Mouse (Mus musculus) liver, embryonic 11.5 days (tissue): ENCODE measurements around the gene Tmem248. TPM values are rescaled to one million over a fixed set of nuclear protein-coding genes. Genes with fewer than 3 reads are reported as not detected.

Experiments used
- ATAC-seq: fragments of 200-750 bp; cut with Nextera tagmentation; replicated peaks from 2 replicates; pipeline ENCODE4 v1.8.0; 2017; ENCODE audit warnings: moderate number of reproducible peaks, mild to moderate bottlenecking, moderate TSS enrichment, moderate library complexity; ENCODE audit not compliant: low FRiP score
- DNase-seq: peaks from one replicate; pipeline ENCODE4 v3.0.0-alpha.2; 2017; ENCODE audit warnings: low spot score
- H3K27ac ChIP-seq: fragments of 300-500 bp; sonication (generic); 2 replicates; pipeline ENCODE4 v1.5.1; 2014; ENCODE audit warnings: mild to moderate bottlenecking, low read depth, low read length, control low read depth
- H3K27me3 ChIP-seq: fragments of 300-500 bp; sonication (generic); replicated peaks from 2 replicates; pipeline ENCODE4 v1.6.1; 2014; ENCODE audit warnings: low read length, mixed read lengths; ENCODE audit not compliant: control insufficient read depth, insufficient read depth
- H3K36me3 ChIP-seq: fragments of 300-500 bp; sonication (generic); 2 replicates; pipeline ENCODE4 v1.6.1; 2014; ENCODE audit warnings: mild to moderate bottlenecking, low read length, moderate library complexity, mixed read lengths; ENCODE audit not compliant: control insufficient read depth, insufficient read depth
- H3K4me1 ChIP-seq: fragments of 300-500 bp; sonication (generic); replicated peaks from 2 replicates; pipeline ENCODE4 v1.6.1; 2014; ENCODE audit warnings: low read length, mixed read lengths; ENCODE audit not compliant: control insufficient read depth, insufficient read depth
- H3K4me2 ChIP-seq: fragments of 300-500 bp; sonication (generic); 2 replicates; pipeline ENCODE4 v1.6.1; 2014; ENCODE audit warnings: mild to moderate bottlenecking, control low read depth, moderate library complexity
- H3K4me3 ChIP-seq: fragments of 300-500 bp; sonication (generic); 2 replicates; pipeline ENCODE4 v1.5.1; 2014; ENCODE audit warnings: low read depth, low read length, control low read depth
- H3K9ac ChIP-seq: fragments of 300-500 bp; sonication (generic); 2 replicates; pipeline ENCODE4 v1.6.1; 2014; ENCODE audit warnings: low read depth, low read length, control low read depth
- H3K9me3 ChIP-seq: fragments of 300-500 bp; sonication (generic); 2 replicates; pipeline ENCODE4 v1.6.1; 2016; ENCODE audit warnings: low read length, inconsistent platforms, mixed read lengths; ENCODE audit not compliant: control insufficient read depth
- WGBS: fragments of 180-500 bp; shearing (Covaris S2); extraction: QIAGEN DNeasy Blood & Tissue Kit; methylation state at CpG from one replicate; pipeline ENCODE4 v1.1.7; 2014; 5-methylcytosine and 5-hydroxymethylcytosine counted together
- polyA plus RNA-seq: library from polyadenylated mRNA; unstranded; fragments of >200 nt; fragmentation: Nextera tagmentation; extraction: Ambion mirVana; gene quantifications from 2 replicates; pipeline ENCODE4 v1.2.1, GENCODE M21; 2014

The Tmem248 gene
- polyA plus RNA-seq, 1 experiment from 2014 or later: 49.0 TPM

GRCm38 (mm10) chr5:130257303-130257702 is 40.4 kb downstream of the Tmem248 start:
- Histone ChIP-seq H3K4me2 (peak overlapping the region; percentile 71), H3K4me1 (peaks cover 10% of the 10 kb centered on the region; the same call in 1 of the 2 replicates), H3K27ac (peak overlapping the region; percentile 54; the same call in 1 of the 2 replicates), H3K9ac (peak overlapping the region; percentile 68), H3K9me3 (no peaks in the 10 kb centered on the region), H3K27me3 (no peaks in the 10 kb centered on the region), H3K4me3 (peak overlapping the region; percentile 77), H3K36me3 (peaks cover 6% of the 10 kb centered on the region)
- 5% methylated on average over 8 of the region's 8 CpGs for WGBS
- DNase-seq (no peak), ATAC-seq (no peak)

GRCm38 (mm10) chr5:130263454-130263853 is 46.6 kb downstream of the Tmem248 start:
- WGBS: 78% methylated on average over 11 of the region's 11 CpGs
- ATAC-seq (no peak), DNase-seq (no peak)
- Histone ChIP-seq H3K36me3 (peaks cover 29% of the 10 kb centered on the region), H3K9me3 (no peaks in the 10 kb centered on the region), H3K27me3 (no peaks in the 10 kb centered on the region), H3K4me3 (no peak overlapping the region), H3K27ac (no peak overlapping the region), H3K4me1 (no peaks in the 10 kb centered on the region; the same call in 1 of the 2 replicates), H3K4me2 (no peak overlapping the region), H3K9ac (no peak overlapping the region)

GRCm38 (mm10) chr5:130264433-130265005 is 47.6 kb downstream of the Tmem248 start:
- Histone ChIP-seq H3K4me2 (no peak overlapping the region), H3K27ac (no peak overlapping the region), H3K9ac (no peak overlapping the region), H3K4me1 (no peaks in the 10 kb centered on the region; the same call in 1 of the 2 replicates), H3K4me3 (no peak overlapping the region), H3K9me3 (no peaks in the 10 kb centered on the region), H3K27me3 (no peaks in the 10 kb centered on the region), H3K36me3 (peaks cover 32% of the 10 kb centered on the region)
- 90% methylated on average over 6 of the region's 6 CpGs for WGBS
- ATAC-seq: no peak
- DNase-seq: no peak

GRCm38 (mm10) chr5:130266651-130267050 is 49.8 kb downstream of the Tmem248 start:
- DNase-seq: peak; percentile 56
- 68% methylated on average over 7 of the region's 7 CpGs for WGBS
- Histone ChIP-seq H3K27ac (no peak overlapping the region), H3K4me2 (no peak overlapping the region), H3K27me3 (no peaks in the 10 kb centered on the region), H3K9ac (no peak overlapping the region), H3K9me3 (no peaks in the 10 kb centered on the region), H3K4me1 (no peaks in the 10 kb centered on the region; the same call in 1 of the 2 replicates), H3K36me3 (peaks cover 36% of the 10 kb centered on the region), H3K4me3 (no peak overlapping the region)
- ATAC-seq: peak; percentile 80

GRCm38 (mm10) chr5:130267316-130267715 is 50.4 kb downstream of the Tmem248 start:
- H3K4me1 ChIP-seq: no peaks in the 10 kb centered on the region; the same call in 1 of the 2 replicates
- H3K27ac ChIP-seq: no peak overlapping the region
- no peak overlapping the region for H3K4me3 ChIP-seq
- 0 out of 2 replicates have a peak, but pooled peaks have one; percentile 32 for ATAC-seq
- no peak overlapping the region for H3K4me2 ChIP-seq
- no peak for DNase-seq
- H3K9ac ChIP-seq: no peak overlapping the region
- no peaks in the 10 kb centered on the region for H3K27me3 ChIP-seq
- H3K36me3 ChIP-seq: peaks cover 40% of the 10 kb centered on the region
- WGBS: 90% methylated on average over 1 of the region's 1 CpGs
- H3K9me3 ChIP-seq: no peaks in the 10 kb centered on the region

- WGBS: 77% methylated on average over 11 of the region's 11 CpGs
- no peak overlapping the region for H3K27ac ChIP-seq
- no peaks in the 10 kb centered on the region for H3K27me3 ChIP-seq
- no peaks in the 10 kb centered on the region for H3K9me3 ChIP-seq
- H3K4me3 ChIP-seq: no peak overlapping the region
- ATAC-seq (no peak), DNase-seq (no peak)
- no peak overlapping the region for H3K4me2 ChIP-seq
- H3K9ac ChIP-seq: no peak overlapping the region
- peaks cover 41% of the 10 kb centered on the region for H3K36me3 ChIP-seq
- no peaks in the 10 kb centered on the region; the same call in 1 of the 2 replicates for H3K4me1 ChIP-seq
Observed at GRCm38 (mm10) chr5:130268976-130269375, 52.1 kb downstream of the Tmem248 start.

GRCm38 (mm10) chr5:130272344-130272743 is 55.5 kb downstream of the Tmem248 start:
- no peak overlapping the region for H3K9ac ChIP-seq
- no peaks in the 10 kb centered on the region for H3K9me3 ChIP-seq
- no peak overlapping the region for H3K4me2 ChIP-seq
- no peaks in the 10 kb centered on the region for H3K4me1 ChIP-seq
- H3K27me3 ChIP-seq: no peaks in the 10 kb centered on the region
- H3K36me3 ChIP-seq: peaks cover 34% of the 10 kb centered on the region
- no peak overlapping the region for H3K27ac ChIP-seq
- no peak overlapping the region for H3K4me3 ChIP-seq
- WGBS: 93% methylated on average over 1 of the region's 1 CpGs
- no peak for ATAC-seq
- no peak for DNase-seq

- H3K4me1 ChIP-seq: no peaks in the 10 kb centered on the region
- H3K4me2 ChIP-seq: no peak overlapping the region
- peaks cover 28% of the 10 kb centered on the region for H3K36me3 ChIP-seq
- ATAC-seq (no peak), DNase-seq (no peak)
- 93% methylated on average over 6 of the region's 6 CpGs for WGBS
- H3K4me3 ChIP-seq: no peak overlapping the region
- no peak overlapping the region for H3K27ac ChIP-seq
- no peaks in the 10 kb centered on the region for H3K27me3 ChIP-seq
- no peaks in the 10 kb centered on the region for H3K9me3 ChIP-seq
- no peak overlapping the region for H3K9ac ChIP-seq
Observed at GRCm38 (mm10) chr5:130273046-130273445, 56.2 kb downstream of the Tmem248 start.

GRCm38 (mm10) chr5:130275509-130275908 is 58.6 kb downstream of the Tmem248 start:
- DNase-seq (no peak), ATAC-seq (no peak)
- H3K27me3 ChIP-seq: no peaks in the 10 kb centered on the region
- H3K9ac ChIP-seq: no peak overlapping the region
- 57% methylated on average over 4 of the region's 4 CpGs for WGBS
- H3K4me2 ChIP-seq: no peak overlapping the region
- H3K27ac ChIP-seq: no peak overlapping the region
- H3K36me3 ChIP-seq: peaks cover 44% of the 10 kb centered on the region
- H3K4me1 ChIP-seq: no peaks in the 10 kb centered on the region
- no peak overlapping the region for H3K4me3 ChIP-seq
- no peaks in the 10 kb centered on the region for H3K9me3 ChIP-seq
